Comparison of ENCODE assay signal across 16 mouse cellular contexts in genomic region chr8:54014096-54014495, GRCm38 (mm10).
"Had no signal": no experiment of that assay in that cellular context is flagged by ENCODE, and none has a peak within 500 bp of the region (broad histone marks: within the 10 kb centered on the region; RNA-seq: fewer than 3 reads in every experiment).

No protein-coding gene starts in this region.

- H3K9ac ChIP-seq: limb, embryonic 13.5 days; liver, embryonic 15.5 days; midbrain, embryonic 13.5 days; neural tube, embryonic 12.5 days; stomach, embryonic 15.5 days had no signal

- ATAC-seq: midbrain, embryonic 13.5 days had no signal

- H3K36me3 ChIP-seq: limb, embryonic 13.5 days; liver, embryonic 15.5 days; midbrain, embryonic 13.5 days; neural tube, embryonic 12.5 days; stomach, embryonic 15.5 days had no signal

- H3K9me3 ChIP-seq: limb, embryonic 13.5 days; liver, embryonic 15.5 days; midbrain, embryonic 13.5 days; neural tube, embryonic 12.5 days; stomach, embryonic 15.5 days had no signal

- H3K27me3 ChIP-seq: limb, embryonic 13.5 days; liver, embryonic 15.5 days; midbrain, embryonic 13.5 days; neural tube, embryonic 12.5 days; stomach, embryonic 15.5 days had no signal

- H3K4me3 ChIP-seq: layer of hippocampus, adult 2 months; limb, embryonic 13.5 days; liver, embryonic 15.5 days; midbrain, embryonic 13.5 days; neural tube, embryonic 12.5 days; stomach, embryonic 15.5 days had no signal

- H3K4me1 ChIP-seq: limb, embryonic 13.5 days; liver, embryonic 15.5 days; midbrain, embryonic 13.5 days; stomach, embryonic 15.5 days had no signal

- H3K4me2 ChIP-seq: limb, embryonic 13.5 days; liver, embryonic 11.5 days; liver, embryonic 15.5 days; midbrain, embryonic 13.5 days; neural tube, embryonic 12.5 days; stomach, embryonic 15.5 days had no signal

- DNase-seq: kidney, adult 11 months; kidney, adult 9 months; kidney, postnatal 4 days; lung, adult 2 months; lung, postnatal 10 days; spleen, adult 18-20 months; thymus, adult 2 months; thymus, postnatal 25 days had no signal

- H3K27ac ChIP-seq: kidney, postnatal 0 days; layer of hippocampus, adult 2 months; limb, embryonic 13.5 days; liver, embryonic 15.5 days; midbrain, embryonic 13.5 days; neural tube, embryonic 12.5 days; stomach, embryonic 15.5 days had no signal
